Mouse (Mus musculus) erythroblast, embryonic 14.5 days (primary cell): ENCODE results near the gene Tprg.

Source experiments
- GATA1 ChIP-seq: IDR thresholded peaks from 2 replicates; pipeline ENCODE4 v1.6.1; 2012; ENCODE audit warnings: low read length, inconsistent platforms, mixed read lengths
- TAL1 ChIP-seq: IDR thresholded peaks from 3 replicates; pipeline ENCODE4 v1.6.1; 2012; ENCODE audit warnings: low read length, inconsistent platforms, mixed read lengths

DNA sequence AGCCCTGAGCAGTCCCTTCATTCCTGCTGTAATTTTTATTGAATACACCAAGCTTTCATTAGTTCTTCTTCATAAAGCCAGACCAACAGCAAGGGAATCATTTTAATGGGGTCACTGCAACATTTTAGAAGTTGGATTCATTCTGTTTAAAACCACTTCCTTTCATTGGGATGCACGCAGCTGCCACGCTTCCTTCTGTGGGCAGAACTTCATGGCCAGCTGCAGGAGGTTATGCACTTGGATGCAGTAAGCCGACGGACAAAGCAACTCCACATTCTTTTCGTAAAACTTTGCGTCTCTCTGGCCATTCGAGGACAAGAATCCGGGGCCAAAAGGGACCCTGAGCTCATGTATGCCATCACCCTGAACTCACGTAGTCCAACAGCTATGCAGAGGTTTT lies 35.5 kb upstream of the Tprg start:
- TF ChIP-seq GATA1 (no peak), TAL1 (no peak)
